Mouse (Mus musculus) cerebellum, adult 2 months (tissue): ENCODE measurements around the gene 4931422A03Rik.

ENCODE experiments used
- CTCF ChIP-seq: fragments of 200-500 bp; IDR thresholded peaks from 2 replicates; pipeline ENCODE4 v1.5.1; 2011; ENCODE audit warnings: low read depth, mild to moderate bottlenecking, control low read depth, low read length, moderate library complexity, borderline replicate concordance; ENCODE audit not compliant: insufficient read depth
- POLR2A ChIP-seq: fragments of 200-500 bp; IDR thresholded peaks from 2 replicates; pipeline ENCODE4 v1.6.1; 2011; ENCODE audit warnings: low read length, control low read depth, borderline replicate concordance; ENCODE audit not compliant: insufficient read depth

DNA sequence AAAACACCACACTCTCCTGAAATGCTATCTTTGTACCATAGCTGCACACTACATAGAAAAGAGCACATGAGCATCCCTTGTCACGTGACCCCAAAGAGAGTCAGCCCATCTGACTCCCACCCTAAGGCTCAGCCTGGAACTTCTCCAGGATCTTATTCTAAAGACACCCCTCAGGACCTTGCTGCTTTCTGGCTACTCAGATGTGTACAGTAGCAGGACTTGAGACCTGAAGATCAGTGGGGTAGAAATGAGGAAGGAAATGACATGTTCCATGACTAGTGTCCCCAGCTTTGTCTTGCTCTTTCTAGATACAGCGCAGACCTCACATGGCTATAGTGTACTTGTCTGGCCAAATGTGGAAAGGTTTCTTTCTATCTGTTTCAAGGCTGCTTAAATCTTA is 83.3 kb downstream of the 4931422A03Rik start:
- TF ChIP-seq CTCF, result no peak
- TF ChIP-seq POLR2A, result no peak
